21 mouse cellular contexts compared by ENCODE assay signal in the genomic region with DNA sequence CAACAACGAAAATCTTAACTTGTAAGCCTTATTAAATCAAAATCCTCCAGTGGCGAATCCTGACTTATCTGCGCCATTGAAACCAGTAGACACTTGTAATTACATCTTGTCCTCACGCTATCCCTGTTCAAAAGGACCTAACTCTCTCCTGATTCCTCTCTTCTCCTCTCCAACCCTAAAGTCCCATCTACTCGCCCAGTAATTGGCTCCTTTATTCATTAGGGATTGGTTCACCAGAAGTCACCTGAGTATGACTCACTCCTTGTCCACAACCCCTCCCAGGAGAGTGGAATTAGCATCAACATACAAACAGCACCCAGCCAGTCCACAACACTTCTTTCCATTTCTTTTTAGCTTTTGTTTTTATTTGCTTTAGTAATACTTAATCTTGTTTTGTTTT. TPM values are rescaled to one million over a fixed set of nuclear protein-coding genes. Genes with fewer than 3 reads are reported as not detected.
DNase-seq lines count a peak whose midpoint lies in the region; TF ChIP-seq lines count a peak whose summit lies in the region.
"Had no signal": no experiment of that assay in that cellular context is flagged by ENCODE, and none has a peak within 500 bp of the region (broad histone marks: within the 10 kb centered on the region; RNA-seq: fewer than 3 reads in every experiment).

No protein-coding gene starts in this region.

- no peak overlapping the region for H3K9ac ChIP-seq in CH12.LX (ENCODE audit: insufficient read depth, low read depth)
- H3K9ac ChIP-seq: embryonic facial prominence, embryonic 12.5 days; forebrain, embryonic 13.5 days; forebrain, embryonic 15.5 days; forebrain, postnatal 0 days had no signal

- H3K27me3 ChIP-seq in CH12.LX (replicated peaks), result no peaks in the 10 kb centered on the region
- no peaks in the 10 kb centered on the region for H3K27me3 ChIP-seq in E14TG2a.4 (ENCODE audit: insufficient read depth, low read length)
- H3K27me3 ChIP-seq in cerebellum, adult 2 months (ENCODE audit: control insufficient read depth, insufficient read depth, low read length), result no peaks in the 10 kb centered on the region
- H3K27me3 ChIP-seq: embryonic facial prominence, embryonic 12.5 days; forebrain, embryonic 15.5 days had no signal

- TF ChIP-seq RAD21 in CH12.LX (IDR thresholded peaks at IDR 0.05; ENCODE audit: low read depth, low read length), result no peak

- TF ChIP-seq EP300 in CH12.LX (IDR thresholded peaks at IDR 0.05; ENCODE audit: low read length), result no peak

- H3K9me3 ChIP-seq in CH12.LX (replicated peaks; ENCODE audit: low read length), result no peaks in the 10 kb centered on the region
- H3K9me3 ChIP-seq in E14TG2a.4 (ENCODE audit: low read length), result no peaks in the 10 kb centered on the region
- H3K9me3 ChIP-seq: embryonic facial prominence, embryonic 10.5 days; embryonic facial prominence, embryonic 12.5 days; forebrain, embryonic 13.5 days; forebrain, embryonic 15.5 days had no signal

- TF ChIP-seq POLR2A in CH12.LX (IDR thresholded peaks at IDR 0.05; ENCODE audit: low read depth, low read length), result no peak
- no peak for TF ChIP-seq POLR2A in cerebellum, adult 2 months (IDR thresholded peaks at IDR 0.05; ENCODE audit: borderline replicate concordance, insufficient read depth, low read length)

- H3K4me3 ChIP-seq in CH12.LX (replicated peaks in 1 of 3; ENCODE audit: low read depth in 2 of 3, low read length in 2 of 3, poor library complexity in 1 of 3) (no peak overlapping the region), E14TG2a.4 (replicated peaks; ENCODE audit: low read length) (peak overlapping the region; percentile 70)
- H3K4me3 ChIP-seq in cerebellum, adult 2 months (replicated peaks; ENCODE audit: insufficient read depth, low read depth, low read length), result no peak overlapping the region
- H3K4me3 ChIP-seq in layer of hippocampus, adult 2 months, result no peak overlapping the region
- H3K4me3 ChIP-seq: embryonic facial prominence, embryonic 10.5 days; embryonic facial prominence, embryonic 12.5 days; forebrain, embryonic 13.5 days; forebrain, embryonic 15.5 days had no signal

- peaks cover 7 to 21% of the 10 kb centered on the region in 2 experiments for H3K4me1 ChIP-seq in CH12.LX (ENCODE audit: control insufficient read depth in 1 of 2, insufficient read depth in 2 of 2)
- H3K4me1 ChIP-seq in E14TG2a.4 (replicated peaks; ENCODE audit: low read depth, low read length), result peaks cover 34% of the 10 kb centered on the region
- no peaks in the 10 kb centered on the region for H3K4me1 ChIP-seq in cerebellum, adult 2 months (ENCODE audit: control insufficient read depth, insufficient read depth, low read length)
- H3K4me1 ChIP-seq: embryonic facial prominence, embryonic 10.5 days; embryonic facial prominence, embryonic 12.5 days; forebrain, embryonic 13.5 days; forebrain, embryonic 15.5 days had no signal

- no peak overlapping the region for H3K4me2 ChIP-seq in CH12.LX (ENCODE audit: insufficient read depth, low read depth, poor library complexity, severe bottlenecking)
- H3K4me2 ChIP-seq: embryonic facial prominence, embryonic 12.5 days; forebrain, embryonic 13.5 days; forebrain, embryonic 15.5 days had no signal

- H3K79me2 ChIP-seq in CH12.LX (replicated peaks; ENCODE audit: control insufficient read depth, extremely low read depth, insufficient read depth, poor library complexity, severe bottlenecking), result no peaks in the 10 kb centered on the region

- dilution Hi-C loops in CH12.LX (cut with MboI; ENCODE audit: extremely low pct_ligation_motif_present, extremely low pct_unique_long_range_greater_than_20kb, low sequenced_read_pairs), result no loop called here

- TF ChIP-seq CTCF in CH12.LX (conservative IDR thresholded peaks at IDR 0.05 in 1 of 2, IDR thresholded peaks at IDR 0.05 in 1 of 2; ENCODE audit: low read depth in 2 of 2, low read length in 2 of 2), result no peak
- no peak for TF ChIP-seq CTCF in E14TG2a.4 (conservative IDR thresholded peaks at IDR 0.05; ENCODE audit: low read length)
- TF ChIP-seq CTCF in cerebellum, adult 2 months (IDR thresholded peaks at IDR 0.05; ENCODE audit: borderline replicate concordance, insufficient read depth, low read depth, low read length), result no peak
- TF ChIP-seq CTCF in layer of hippocampus, adult 2 months (conservative IDR thresholded peaks at IDR 0.05), result no peak

- DNase-seq in CH12.LX (ENCODE audit: extremely low read depth) (no peak), ES-CJ7 (ENCODE audit: low read depth, low spot score) (peak; percentile 87), R1 (ENCODE audit: low read depth, low spot score) (peak; percentile 91)
- no peak for DNase-seq in cerebellum, adult 2 months
- no peak for DNase-seq in kidney, postnatal 14 days
- DNase-seq in layer of hippocampus, adult 2 months (ENCODE audit: low spot score in 2 of 2), result no peak
- DNase-seq in cerebellum, postnatal 10 days, result no peak
- DNase-seq: adrenal gland, adult 2 months; adrenal gland, postnatal 10 days; adrenal gland, postnatal 25 days; cerebellum, adult 11 months; cerebellum, adult 18-20 months; cerebellum, adult 9-10 months; cerebellum, postnatal 14 days; cerebellum, postnatal 36 days; forebrain, postnatal 0 days had no signal

- 79% methylated on average over 5 of the region's 5 CpGs for WGBS in cerebellum, adult 2 months

- H3K36me3 ChIP-seq in CH12.LX (replicated peaks in 1 of 2; ENCODE audit: control insufficient read depth in 1 of 2, insufficient read depth in 1 of 2, low read length in 1 of 2) (no peaks in the 10 kb centered on the region), E14TG2a.4 (ENCODE audit: insufficient read depth, low read length) (no peaks in the 10 kb centered on the region)
- H3K36me3 ChIP-seq: embryonic facial prominence, embryonic 10.5 days; embryonic facial prominence, embryonic 12.5 days; forebrain, embryonic 15.5 days had no signal

- H3K27ac ChIP-seq in CH12.LX (ENCODE audit: insufficient read depth, low read depth), result no peak overlapping the region
- no peak overlapping the region for H3K27ac ChIP-seq in cerebellum, adult 2 months (ENCODE audit: insufficient read depth, low read length)
- no peak overlapping the region for H3K27ac ChIP-seq in layer of hippocampus, adult 2 months
- H3K27ac ChIP-seq: embryonic facial prominence, embryonic 10.5 days; embryonic facial prominence, embryonic 12.5 days; forebrain, embryonic 13.5 days; forebrain, embryonic 15.5 days had no signal

- in situ Hi-C loops in CH12.LX (cut with MboI; ENCODE audit: low pct_ligation_motif_present, low pct_unique_long_range_greater_than_20kb, low sequenced_read_pairs), result no loop called here

TF ChIP-seq in CH12.LX, 34 proteins besides CTCF, POLR2A, EP300 and RAD21:
- TF ChIP-seq TBP (conservative IDR thresholded peaks at IDR 0.05; ENCODE audit: low read depth, low read length) (no peak), SMC3 (IDR thresholded peaks at IDR 0.05; ENCODE audit: low read depth, low read length) (no peak), MYC (IDR thresholded peaks at IDR 0.05; ENCODE audit: low read depth, low read length) (no peak), BHLHE40 (IDR thresholded peaks at IDR 0.05; ENCODE audit: low read depth, low read length) (0 out of 2 replicates have a peak, but pooled peaks have one; percentile 8)

RNA-seq across cellular contexts. Expression of a gene that starts 14.8 kb away (rescaled TPM):
- total RNA-seq in CH12.LX (2012; rRNA removed) (58.6 and 64.1 TPM in 2 replicates), CH12.LX (2014; rRNA removed) (56.4 and 68.9 TPM in 2 replicates)
- 361 and 367 TPM in 2 replicates for polyA plus RNA-seq in CH12.LX (2012; ENCODE audit: insufficient read length, low read depth)
- 408 and 418 TPM in 2 replicates for polyA plus RNA-seq in cerebellum, adult 2 months (2012; rRNA removed)
- 100 to 1,000 TPM; 305 to 332 TPM for total RNA-seq in layer of hippocampus, adult 2 months (2021)

RNA-seq across cellular contexts. Expression of a gene that starts 24.4 kb away (rescaled TPM):
- total RNA-seq in CH12.LX (2012; rRNA removed) (260 and 327 TPM in 2 replicates), CH12.LX (2014; rRNA removed) (299 and 366 TPM in 2 replicates)
- 320 and 339 TPM in 2 replicates for polyA plus RNA-seq in CH12.LX (2012; ENCODE audit: insufficient read length, low read depth)
- 151 and 167 TPM in 2 replicates for polyA plus RNA-seq in cerebellum, adult 2 months (2012; rRNA removed)
- 100 to 1,000 TPM; 163 to 174 TPM for total RNA-seq in layer of hippocampus, adult 2 months (2021)

Comparison
In these comparisons a context has a peak if more than half of its experiments do, and no peak if none do; other contexts are left out.
1. DNase-seq: peak in ES-CJ7 (single experiment) and R1 (single experiment); none in CH12.LX (single experiment), cerebellum, adult 2 months (0 of 2), kidney, postnatal 14 days (single experiment), layer of hippocampus, adult 2 months (0 of 2) and cerebellum, postnatal 10 days (0 of 2).
2. RNA of a gene that starts 14.8 kb away (total RNA-seq): 305 to 332 TPM in layer of hippocampus, adult 2 months; 56.4 to 68.9 TPM in CH12.LX; every median in the first group is over 4 times any median in the second.